Mouse (Mus musculus) small intestine, adult 2 months (tissue): ENCODE measurements around the gene Ccdc105.

Experiments used
- CTCF ChIP-seq: fragments of 200-500 bp; IDR thresholded peaks from 2 replicates; pipeline ENCODE4 v1.5.1; 2012; ENCODE audit warnings: low read depth, mild to moderate bottlenecking, control low read depth, inconsistent platforms, low read length, moderate library complexity, mixed read lengths; ENCODE audit not compliant: insufficient replicate concordance, insufficient read length; ENCODE audit errors: extremely low read depth
- POLR2A ChIP-seq: fragments of 200-500 bp; IDR thresholded peaks from 2 replicates; pipeline ENCODE4 v1.6.1; 2012; ENCODE audit warnings: low read depth, mild to moderate bottlenecking, control low read depth, inconsistent platforms, low read length, moderate library complexity

- no peak for TF ChIP-seq CTCF
- no peak for TF ChIP-seq POLR2A
Observed at GRCm38 (mm10) chr10:78801449-78801848, 48.6 kb upstream of the Ccdc105 start.
